Mouse (Mus musculus): Measurements from ENCODE around the gene Cntnap2. TPM values are rescaled to one million over a fixed set of nuclear protein-coding genes. Genes with fewer than 3 reads are reported as not detected.

The Cntnap2 gene
- polyA plus RNA-seq, 1 experiment from 2014 or later = 3.8 TPM

GRCm38 (mm10) chr6:46361091-46361490, 1301.9 kb downstream of the Cntnap2 start:
- ATAC-seq (ENCODE audit: insufficient number of reproducible peaks, insufficient read depth, low FRiP score, low read depth) = no peak
- no peaks in the 10 kb centered on the region for H3K9me3 ChIP-seq (ENCODE audit: control insufficient read depth, low read depth, low read length)
- no peaks in the 10 kb centered on the region for H3K4me1 ChIP-seq (ENCODE audit: control insufficient read depth, insufficient read depth, low read length)
- H3K4me2 ChIP-seq (replicated peaks; ENCODE audit: low read depth, low read length) = no peak overlapping the region
- H3K27ac ChIP-seq (ENCODE audit: low read length) = no peak overlapping the region
- no peak overlapping the region for H3K4me3 ChIP-seq (ENCODE audit: low read depth, low read length)
- no peak overlapping the region for H3K9ac ChIP-seq (replicated peaks; ENCODE audit: low read depth, low read length)
- no peaks in the 10 kb centered on the region for H3K27me3 ChIP-seq (ENCODE audit: control insufficient read depth, insufficient read depth, low read length)
- H3K36me3 ChIP-seq (ENCODE audit: control insufficient read depth, insufficient read depth, low read length) = no peaks in the 10 kb centered on the region
- WGBS = 82% methylated on average over 2 of the region's 2 CpGs

DNA sequence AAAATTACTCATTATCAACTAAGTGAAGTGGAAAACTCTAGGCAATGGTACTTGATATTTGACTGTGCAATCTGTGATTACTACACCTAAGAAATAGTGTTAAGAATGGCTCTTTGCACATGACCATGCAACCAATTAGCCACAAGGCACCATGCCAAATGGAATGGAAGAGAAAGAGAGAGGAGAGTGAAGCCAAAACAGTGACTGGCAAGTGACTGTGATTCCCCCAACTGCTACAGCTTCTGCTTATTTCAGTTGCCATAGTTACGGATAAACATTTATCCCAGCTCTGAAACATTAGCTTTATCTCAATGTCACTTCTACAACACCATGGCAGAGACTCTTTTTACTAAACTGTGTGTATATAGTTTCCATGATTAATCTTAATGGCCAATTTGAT, 1303.0 kb downstream of the Cntnap2 start:
- ATAC-seq (ENCODE audit: insufficient number of reproducible peaks, insufficient read depth, low FRiP score, low read depth) = no peak
- WGBS = 86% methylated on average over 1 of the region's 1 CpGs
- no peak overlapping the region for H3K27ac ChIP-seq (ENCODE audit: low read length)

DNA sequence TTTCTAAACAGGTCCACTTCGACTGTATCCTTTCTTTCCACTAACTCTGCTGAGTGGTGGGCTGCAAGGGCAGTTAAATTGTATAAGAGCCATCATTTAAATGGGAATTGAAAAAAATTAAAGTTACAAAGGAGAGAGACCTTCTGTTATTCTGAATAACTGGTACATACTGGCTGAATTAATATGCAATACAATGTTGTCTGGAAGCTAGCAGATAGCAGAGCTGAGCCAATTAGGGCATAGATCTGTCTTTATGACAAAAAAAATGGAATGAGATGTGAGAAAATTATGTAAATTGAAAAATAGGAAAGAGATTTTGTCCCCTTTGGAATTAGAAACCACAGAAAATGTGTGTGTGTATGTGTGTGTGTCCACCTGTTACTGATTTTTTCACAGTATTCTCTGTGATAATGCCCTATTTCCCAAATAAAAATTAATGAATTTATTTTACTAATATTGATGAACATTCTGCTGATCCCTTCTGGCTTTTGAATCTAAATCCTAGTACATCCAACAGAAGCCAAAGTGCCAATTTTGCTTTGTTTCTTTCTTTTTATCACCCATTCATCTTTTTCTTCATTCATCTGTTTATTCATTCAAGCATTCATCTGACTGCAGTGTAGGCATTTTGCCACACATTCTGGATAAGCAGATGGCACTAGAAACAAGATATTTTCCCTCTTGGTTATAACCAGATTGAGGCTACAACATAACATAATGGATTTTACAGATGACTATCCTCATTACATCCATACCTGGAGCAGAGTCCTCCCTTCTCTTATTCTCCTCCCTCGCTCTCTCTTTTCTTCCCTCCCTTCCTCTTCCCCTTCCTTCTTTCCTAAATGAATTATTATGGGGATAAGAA, 1339.8 kb downstream of the Cntnap2 start:
- Histone ChIP-seq H3K4me2 (replicated peaks; ENCODE audit: low read depth, low read length) (no peak overlapping the region), H3K27ac (ENCODE audit: low read length) (no peak overlapping the region), H3K36me3 (ENCODE audit: control insufficient read depth, insufficient read depth, low read length) (no peaks in the 10 kb centered on the region), H3K4me3 (ENCODE audit: low read depth, low read length) (no peak overlapping the region), H3K4me1 (ENCODE audit: control insufficient read depth, insufficient read depth, low read length) (no peaks in the 10 kb centered on the region), H3K9ac (replicated peaks; ENCODE audit: low read depth, low read length) (no peak overlapping the region), H3K27me3 (ENCODE audit: control insufficient read depth, insufficient read depth, low read length) (no peaks in the 10 kb centered on the region), H3K9me3 (ENCODE audit: control insufficient read depth, low read depth, low read length) (no peaks in the 10 kb centered on the region)
- WGBS = 70% methylated on average over 2 of the region's 2 CpGs
- no peak for ATAC-seq (ENCODE audit: insufficient number of reproducible peaks, insufficient read depth, low FRiP score, low read depth)

More for the DNA sequence above, 1303.0 kb downstream of the Cntnap2 start:
- Histone ChIP-seq H3K36me3 (ENCODE audit: control insufficient read depth, insufficient read depth, low read length) (no peaks in the 10 kb centered on the region), H3K27me3 (ENCODE audit: control insufficient read depth, insufficient read depth, low read length) (no peaks in the 10 kb centered on the region), H3K4me3 (ENCODE audit: low read depth, low read length) (no peak overlapping the region), H3K9me3 (ENCODE audit: control insufficient read depth, low read depth, low read length) (no peaks in the 10 kb centered on the region), H3K9ac (replicated peaks; ENCODE audit: low read depth, low read length) (no peak overlapping the region), H3K4me1 (ENCODE audit: control insufficient read depth, insufficient read depth, low read length) (no peaks in the 10 kb centered on the region), H3K4me2 (replicated peaks; ENCODE audit: low read depth, low read length) (no peak overlapping the region)

- no peaks in the 10 kb centered on the region for H3K27me3 ChIP-seq (ENCODE audit: control insufficient read depth, insufficient read depth, low read length)
- no peak overlapping the region for H3K4me2 ChIP-seq (replicated peaks; ENCODE audit: low read depth, low read length)
- no peaks in the 10 kb centered on the region for H3K9me3 ChIP-seq (ENCODE audit: control insufficient read depth, low read depth, low read length)
- no peak overlapping the region for H3K9ac ChIP-seq (replicated peaks; ENCODE audit: low read depth, low read length)
- H3K4me3 ChIP-seq (ENCODE audit: low read depth, low read length) = no peak overlapping the region
- H3K27ac ChIP-seq (ENCODE audit: low read length) = no peak overlapping the region
- no peaks in the 10 kb centered on the region for H3K4me1 ChIP-seq (ENCODE audit: control insufficient read depth, insufficient read depth, low read length)
- ATAC-seq (ENCODE audit: insufficient number of reproducible peaks, insufficient read depth, low FRiP score, low read depth) = no peak
- no peaks in the 10 kb centered on the region for H3K36me3 ChIP-seq (ENCODE audit: control insufficient read depth, insufficient read depth, low read length)
These were observed 1355.0 kb downstream of the Cntnap2 start for GRCm38 (mm10) chr6:46414154-46414553.

- H3K4me2 ChIP-seq (replicated peaks; ENCODE audit: low read depth, low read length) = no peak overlapping the region
- H3K4me1 ChIP-seq (ENCODE audit: control insufficient read depth, insufficient read depth, low read length) = no peaks in the 10 kb centered on the region
- no peak overlapping the region for H3K27ac ChIP-seq (ENCODE audit: low read length)
- no peaks in the 10 kb centered on the region for H3K36me3 ChIP-seq (ENCODE audit: control insufficient read depth, insufficient read depth, low read length)
- ATAC-seq (ENCODE audit: insufficient number of reproducible peaks, insufficient read depth, low FRiP score, low read depth) = no peak
- H3K27me3 ChIP-seq (ENCODE audit: control insufficient read depth, insufficient read depth, low read length) = no peaks in the 10 kb centered on the region
- 73% methylated on average over 4 of the region's 4 CpGs for WGBS
- H3K9ac ChIP-seq (replicated peaks; ENCODE audit: low read depth, low read length) = no peak overlapping the region
- H3K9me3 ChIP-seq (ENCODE audit: control insufficient read depth, low read depth, low read length) = no peaks in the 10 kb centered on the region
- H3K4me3 ChIP-seq (ENCODE audit: low read depth, low read length) = no peak overlapping the region
These were observed 1355.4 kb downstream of the Cntnap2 start for GRCm38 (mm10) chr6:46414562-46414961.

DNA sequence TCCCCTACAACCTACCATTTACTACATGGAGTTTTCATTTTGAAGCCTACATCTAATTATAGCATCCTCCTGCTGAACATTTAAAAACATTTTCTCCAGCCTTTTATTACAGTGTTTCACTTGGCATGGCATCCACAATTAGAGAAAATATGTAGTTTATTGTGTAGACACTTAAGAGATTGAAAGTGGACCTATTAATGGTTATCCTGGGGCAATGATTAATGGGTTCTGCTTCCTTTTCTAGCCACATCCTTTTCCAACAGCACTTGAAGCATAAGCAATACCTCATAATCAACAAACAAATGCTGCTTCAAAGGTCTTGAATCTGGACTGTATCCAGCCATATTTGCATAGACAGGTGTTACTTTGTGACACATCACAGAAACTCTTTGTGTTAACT, 1360.7 kb downstream of the Cntnap2 start:
- Histone ChIP-seq H3K4me1 (ENCODE audit: control insufficient read depth, insufficient read depth, low read length) (no peaks in the 10 kb centered on the region), H3K9ac (replicated peaks; ENCODE audit: low read depth, low read length) (no peak overlapping the region), H3K4me3 (ENCODE audit: low read depth, low read length) (no peak overlapping the region), H3K27ac (ENCODE audit: low read length) (no peak overlapping the region), H3K36me3 (ENCODE audit: control insufficient read depth, insufficient read depth, low read length) (no peaks in the 10 kb centered on the region), H3K4me2 (replicated peaks; ENCODE audit: low read depth, low read length) (no peak overlapping the region), H3K9me3 (ENCODE audit: control insufficient read depth, low read depth, low read length) (no peaks in the 10 kb centered on the region), H3K27me3 (ENCODE audit: control insufficient read depth, insufficient read depth, low read length) (no peaks in the 10 kb centered on the region)
- ATAC-seq (ENCODE audit: insufficient number of reproducible peaks, insufficient read depth, low FRiP score, low read depth) = no peak

DNA sequence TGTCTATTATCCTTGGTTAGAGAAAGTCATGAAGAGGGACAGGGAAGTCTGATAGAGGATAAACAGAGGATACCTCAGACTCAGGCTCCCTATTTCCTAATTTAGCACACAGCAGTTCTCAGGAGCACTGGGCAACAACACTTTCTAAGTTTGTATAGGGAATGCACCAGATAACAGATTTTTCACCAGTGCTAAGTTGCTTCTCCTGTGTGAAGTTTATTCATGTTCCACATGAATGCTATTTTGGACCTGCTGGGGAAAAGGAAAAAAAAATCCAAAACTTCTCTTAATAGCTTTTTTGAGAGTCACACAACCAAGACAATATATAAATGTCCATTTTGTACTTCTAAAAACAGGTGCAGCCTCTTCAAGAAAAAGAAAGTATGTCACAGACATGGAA, 1361.2 kb downstream of the Cntnap2 start:
- Histone ChIP-seq H3K27me3 (ENCODE audit: control insufficient read depth, insufficient read depth, low read length) (no peaks in the 10 kb centered on the region), H3K36me3 (ENCODE audit: control insufficient read depth, insufficient read depth, low read length) (no peaks in the 10 kb centered on the region), H3K9ac (replicated peaks; ENCODE audit: low read depth, low read length) (no peak overlapping the region), H3K9me3 (ENCODE audit: control insufficient read depth, low read depth, low read length) (no peaks in the 10 kb centered on the region), H3K4me1 (ENCODE audit: control insufficient read depth, insufficient read depth, low read length) (no peaks in the 10 kb centered on the region), H3K4me3 (ENCODE audit: low read depth, low read length) (no peak overlapping the region), H3K4me2 (replicated peaks; ENCODE audit: low read depth, low read length) (no peak overlapping the region), H3K27ac (ENCODE audit: low read length) (no peak overlapping the region)
- no peak for ATAC-seq (ENCODE audit: insufficient number of reproducible peaks, insufficient read depth, low FRiP score, low read depth)

- Histone ChIP-seq H3K27ac (ENCODE audit: low read length) (no peak overlapping the region), H3K36me3 (ENCODE audit: control insufficient read depth, insufficient read depth, low read length) (no peaks in the 10 kb centered on the region), H3K4me2 (replicated peaks; ENCODE audit: low read depth, low read length) (no peak overlapping the region), H3K4me3 (ENCODE audit: low read depth, low read length) (no peak overlapping the region), H3K4me1 (ENCODE audit: control insufficient read depth, insufficient read depth, low read length) (no peaks in the 10 kb centered on the region), H3K9ac (replicated peaks; ENCODE audit: low read depth, low read length) (no peak overlapping the region), H3K27me3 (ENCODE audit: control insufficient read depth, insufficient read depth, low read length) (no peaks in the 10 kb centered on the region), H3K9me3 (ENCODE audit: control insufficient read depth, low read depth, low read length) (no peaks in the 10 kb centered on the region)
- ATAC-seq (ENCODE audit: insufficient number of reproducible peaks, insufficient read depth, low FRiP score, low read depth) = no peak
- WGBS = 62% methylated on average over 5 of the region's 5 CpGs
These were observed 1369.1 kb downstream of the Cntnap2 start for GRCm38 (mm10) chr6:46428231-46428630.
